ENCODE assay signal across 11 mouse cellular contexts in the genomic region with DNA sequence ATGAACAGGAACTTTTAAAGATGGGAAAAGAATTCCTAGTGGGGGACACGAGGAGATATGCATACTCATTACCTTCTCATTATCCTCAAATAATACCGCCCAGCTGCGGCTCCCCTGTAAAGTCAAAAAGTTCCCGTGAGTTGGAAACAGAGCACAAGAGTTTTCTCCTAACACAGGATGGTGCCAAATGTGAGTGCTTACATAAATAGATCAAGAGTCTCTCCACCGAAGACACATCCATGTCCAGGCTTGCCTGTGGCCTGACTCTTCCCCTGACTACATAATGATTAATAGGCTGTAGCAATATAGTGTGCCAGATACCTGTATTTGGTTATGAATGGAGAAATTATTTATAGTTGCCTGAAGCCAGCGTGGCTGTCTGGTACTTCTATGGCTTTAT.
"Had no signal": no experiment of that assay in that cellular context is flagged by ENCODE, and none has a peak within 500 bp of the region (broad histone marks: within the 10 kb centered on the region; RNA-seq: fewer than 3 reads in every experiment).

No protein-coding gene starts in this region.

- H3K36me3 ChIP-seq: midbrain, embryonic 13.5 days; neural tube, embryonic 15.5 days had no signal

- H3K4me3 ChIP-seq: left cerebral cortex, adult 2 months; midbrain, embryonic 13.5 days; neural tube, embryonic 15.5 days had no signal

- H3K9ac ChIP-seq: liver, embryonic 14.5 days; midbrain, embryonic 13.5 days; neural tube, embryonic 15.5 days had no signal

- H3K27ac ChIP-seq: left cerebral cortex, adult 2 months; liver, embryonic 14.5 days; midbrain, embryonic 13.5 days; neural tube, embryonic 15.5 days had no signal

- H3K4me1 ChIP-seq: midbrain, embryonic 13.5 days; neural tube, embryonic 15.5 days had no signal

- H3K4me2 ChIP-seq: midbrain, embryonic 13.5 days; neural tube, embryonic 15.5 days had no signal

- ATAC-seq: lung, postnatal 0 days; midbrain, embryonic 13.5 days had no signal

- DNase-seq: kidney, adult 8-10 months; kidney, postnatal 25 days; liver; lung, adult 2 months; right cerebral cortex, adult 18-20 months; right cerebral cortex, postnatal 25 days had no signal

- H3K9me3 ChIP-seq: midbrain, embryonic 13.5 days; neural tube, embryonic 15.5 days had no signal

- H3K27me3 ChIP-seq: midbrain, embryonic 13.5 days; neural tube, embryonic 15.5 days had no signal
